Mouse (Mus musculus) G1E (cell line): ENCODE results near the gene Pcolce. TPM values are rescaled to one million over a fixed set of nuclear protein-coding genes. Genes with fewer than 3 reads are reported as not detected.

Experiments used
- ATAC-seq: 2 replicates; pipeline ENCODE4 v1.8.0; 2016; ENCODE audit warnings: mild to moderate bottlenecking; ENCODE audit not compliant: insufficient number of reproducible peaks, poor library complexity, low FRiP score, severe bottlenecking; ENCODE audit errors: extremely low read depth
- DNase-seq: peaks from one replicate; pipeline ENCODE4 v3.0.0; 2012; ENCODE audit warnings: low spot score
- H3K27me3 ChIP-seq: 2 replicates; pipeline ENCODE4 v1.6.1; 2012; ENCODE audit warnings: mild to moderate bottlenecking, low read length, inconsistent platforms; ENCODE audit not compliant: insufficient read depth
- H3K36me3 ChIP-seq: replicated peaks from 2 replicates; pipeline ENCODE3; 2012; ENCODE audit warnings: mild to moderate bottlenecking, inconsistent platforms
- H3K4me1 ChIP-seq: 2 replicates; pipeline ENCODE4 v1.6.1; 2012; ENCODE audit warnings: low read depth, low read length, inconsistent platforms, mixed read lengths; ENCODE audit not compliant: insufficient read depth
- H3K4me3 ChIP-seq: 2 replicates; pipeline ENCODE4 v1.5.1; 2012; ENCODE audit warnings: low read depth, mild to moderate bottlenecking, inconsistent platforms, low read length, moderate library complexity, mixed read lengths
- H3K9me3 ChIP-seq: replicated peaks from 2 replicates; pipeline ENCODE4 v1.6.1; 2012; ENCODE audit warnings: inconsistent platforms
- CTCF ChIP-seq: IDR thresholded peaks from 2 replicates; pipeline ENCODE4 v1.5.1; 2012; ENCODE audit warnings: low read depth, low read length, inconsistent platforms, mixed read lengths
- GATA1 ChIP-seq: IDR thresholded peaks from 2 replicates; pipeline ENCODE4 v1.6.1; 2012; ENCODE audit warnings: borderline replicate concordance, low read length, inconsistent platforms, mixed read lengths
- GATA2 ChIP-seq: IDR thresholded peaks from 2 replicates; pipeline ENCODE4 v1.6.1; 2012; ENCODE audit warnings: low read depth, low read length, inconsistent platforms, borderline replicate concordance
- POLR2AphosphoS5 ChIP-seq: IDR thresholded peaks from 2 replicates; pipeline ENCODE4 v1.6.1; 2012; ENCODE audit warnings: low read depth, low read length, inconsistent platforms; ENCODE audit not compliant: insufficient replicate concordance
- TAL1 ChIP-seq: conservative IDR thresholded peaks from 2 replicates; pipeline ENCODE4 v1.6.1; 2012; ENCODE audit warnings: low read depth, low read length, inconsistent platforms, mixed read lengths
- polyA plus RNA-seq: library from polyadenylated mRNA; stranded (reverse); fragments of >175 nt; gene quantifications from 2 replicates; pipeline ENCODE4 v1.2.3, GENCODE M21; 2012
- total RNA-seq, 2 experiments: library from RNA; stranded (forward) in 1 of 2; stranded (reverse) in 1 of 2; fragments of 200-1000 nt in 1 of 2; fragments of >200 nt in 1 of 2; fragmentation: Nextera tagmentation in 1 of 2; gene quantifications; 2 replicates each; pipeline ENCODE4 v1.2.3; 2014 to 2017

Pcolce gene
- total RNA-seq (2014; fragmentation: Nextera tagmentation) (not detected in 2 replicates), total RNA-seq (2017) (0.16 and 0.23 TPM in 2 replicates), polyA plus RNA-seq (0.08 and 0.17 TPM in 2 replicates)

- peaks cover 46% of the 10 kb centered on the region for H3K4me1 ChIP-seq
- no peak within 1 kb of the TSS; the same call in 1 of the 2 replicates for H3K4me3 ChIP-seq
- TF ChIP-seq GATA1, result no peak
- TF ChIP-seq TAL1, result no peak
- TF ChIP-seq GATA2, result no peak
- no peak for TF ChIP-seq POLR2AphosphoS5
- no peak for TF ChIP-seq CTCF
- peaks cover 57% of the 10 kb centered on the region for H3K27me3 ChIP-seq
- ATAC-seq (no peak; the same call in 1 of the 2 replicates), DNase-seq (no peak)
- peaks cover 5% of the 10 kb centered on the region for H3K36me3 ChIP-seq
- no peaks in the 10 kb centered on the region for H3K9me3 ChIP-seq
Measured at GRCm38 (mm10) chr5:137613550-137613949, at the start of gene Pcolce. Gene Pcolce (minus strand): TSS chr5:137613784.

- no peaks in the 10 kb centered on the region for H3K27me3 ChIP-seq
- DNase-seq (no peak), ATAC-seq (no peak)
- no peaks in the 10 kb centered on the region for H3K9me3 ChIP-seq
- no peak for TF ChIP-seq POLR2AphosphoS5
- no peak for TF ChIP-seq CTCF
- TF ChIP-seq TAL1, result no peak
- no peak for TF ChIP-seq GATA2
- no peak for TF ChIP-seq GATA1
- no peak overlapping the region for H3K4me3 ChIP-seq
- no peaks in the 10 kb centered on the region for H3K4me1 ChIP-seq
- H3K36me3 ChIP-seq, result peaks cover 91% of the 10 kb centered on the region
Measured at GRCm38 (mm10) chr5:137663057-137663456, 49.5 kb upstream of the Pcolce start.

- Histone ChIP-seq H3K4me1 (peaks cover 9% of the 10 kb centered on the region; the same call in 1 of the 2 replicates), H3K36me3 (peaks cover 93% of the 10 kb centered on the region), H3K27me3 (no peaks in the 10 kb centered on the region), H3K4me3 (no peak overlapping the region), H3K9me3 (no peaks in the 10 kb centered on the region)
- no peak for DNase-seq
- ATAC-seq, result no peak
- no peak for TF ChIP-seq GATA1
- no peak for TF ChIP-seq GATA2
- no peak for TF ChIP-seq CTCF
- no peak for TF ChIP-seq TAL1
- no peak for TF ChIP-seq POLR2AphosphoS5
Measured at GRCm38 (mm10) chr5:137660064-137660688, 46.6 kb upstream of the Pcolce start.

GRCm38 (mm10) chr5:137656977-137657376 is 43.4 kb upstream of the Pcolce start:
- Histone ChIP-seq H3K27me3 (no peaks in the 10 kb centered on the region), H3K4me1 (peaks cover 25% of the 10 kb centered on the region), H3K9me3 (no peaks in the 10 kb centered on the region), H3K36me3 (peaks cover 95% of the 10 kb centered on the region), H3K4me3 (no peak overlapping the region)
- ATAC-seq, result 0 out of 2 replicates have a peak, but pooled peaks have one; percentile 34
- TF ChIP-seq TAL1 (no peak), CTCF (peak; percentile 48)
- DNase-seq, result peak; percentile 65

- peaks cover 86% of the 10 kb centered on the region for H3K36me3 ChIP-seq
- no peak for DNase-seq
Measured at GRCm38 (mm10) chr5:137654746-137655145, 41.2 kb upstream of the Pcolce start.

GRCm38 (mm10) chr5:137653366-137653765 is 39.8 kb upstream of the Pcolce start:
- H3K4me1 ChIP-seq, result peaks cover 60% of the 10 kb centered on the region
- peaks cover 74% of the 10 kb centered on the region for H3K36me3 ChIP-seq
- H3K27me3 ChIP-seq, result no peaks in the 10 kb centered on the region
- no peak for TF ChIP-seq GATA2
- TF ChIP-seq POLR2AphosphoS5, result no peak
- TF ChIP-seq CTCF, result no peak
- TF ChIP-seq TAL1, result no peak
- no peak for TF ChIP-seq GATA1
- DNase-seq, result no peak
- H3K9me3 ChIP-seq, result no peaks in the 10 kb centered on the region
- no peak for ATAC-seq
- no peak overlapping the region for H3K4me3 ChIP-seq

More at GRCm38 (mm10) chr5:137654746-137655145, 41.2 kb upstream of the Pcolce start:
- TF ChIP-seq CTCF (peak; percentile 33), GATA2 (no peak)
- H3K27me3 ChIP-seq, result no peaks in the 10 kb centered on the region
- H3K4me1 ChIP-seq, result peaks cover 46% of the 10 kb centered on the region
- no peak for ATAC-seq
- no peak overlapping the region for H3K4me3 ChIP-seq
- no peaks in the 10 kb centered on the region for H3K9me3 ChIP-seq

- ATAC-seq, result no peak; the same call in 1 of the 2 replicates
- no peak for DNase-seq
- Histone ChIP-seq H3K4me1 (peaks cover 67% of the 10 kb centered on the region), H3K36me3 (peaks cover 65% of the 10 kb centered on the region), H3K27me3 (no peaks in the 10 kb centered on the region), H3K4me3 (no peak overlapping the region), H3K9me3 (no peaks in the 10 kb centered on the region)
- no peak for TF ChIP-seq GATA2
- TF ChIP-seq TAL1, result no peak
- TF ChIP-seq CTCF, result peak; percentile 70
- TF ChIP-seq POLR2AphosphoS5, result no peak
Measured at GRCm38 (mm10) chr5:137652474-137652873, 38.9 kb upstream of the Pcolce start.
